ENCODE assay signal across 9 mouse cellular contexts in genomic region chr8:45381075-45381962, GRCm38 (mm10). TPM values are rescaled to one million over a fixed set of nuclear protein-coding genes. Genes with fewer than 3 reads are reported as not detected.
DNase-seq lines count a peak whose midpoint lies in the region; ATAC-seq lines count a peak whose summit lies in the region.
"Had no signal": no experiment of that assay in that cellular context is flagged by ENCODE, and none has a peak within 500 bp of the region (broad histone marks: within the 10 kb centered on the region; RNA-seq: fewer than 3 reads in every experiment).

No protein-coding gene starts in this region.

- H3K4me1 ChIP-seq in limb, embryonic 15.5 days = peaks cover 9% of the 10 kb centered on the region
- peaks cover 10% of the 10 kb centered on the region for H3K4me1 ChIP-seq in stomach, embryonic 16.5 days (ENCODE audit: control insufficient read depth, insufficient read depth, low read length)

- DNase-seq in cerebellum, adult 18-20 months = no peak
- DNase-seq in right cerebral cortex, postnatal 14 days = peak; percentile 11
- DNase-seq in right cerebral cortex, postnatal 36 days (ENCODE audit: low spot score in 2 of 2) = no peak
- no peak for DNase-seq in layer of hippocampus, adult 11-12 months (ENCODE audit: low spot score)
- no peak for DNase-seq in frontal cortex, postnatal 25 days (ENCODE audit: low spot score in 2 of 2)

- no peak overlapping the region for H3K27ac ChIP-seq in limb, embryonic 15.5 days
- no peak overlapping the region for H3K27ac ChIP-seq in stomach, embryonic 16.5 days (ENCODE audit: low read length)

- WGBS in limb, embryonic 15.5 days = 3% methylated on average over 38 of the region's 38 CpGs
- WGBS in stomach, embryonic 16.5 days = 3% methylated on average over 38 of the region's 38 CpGs

- no peak overlapping the region for H3K9ac ChIP-seq in limb, embryonic 15.5 days
- H3K9ac ChIP-seq in stomach, embryonic 16.5 days (ENCODE audit: low read length) = peak overlapping the region; percentile 58

- H3K27me3 ChIP-seq in limb, embryonic 15.5 days = peaks cover 17% of the 10 kb centered on the region
- H3K27me3 ChIP-seq in stomach, embryonic 16.5 days (ENCODE audit: control insufficient read depth, insufficient read depth, low read length) = no peaks in the 10 kb centered on the region

- H3K4me3 ChIP-seq in limb, embryonic 15.5 days = peak overlapping the region; percentile 32
- H3K4me3 ChIP-seq in stomach, embryonic 16.5 days (replicated peaks; ENCODE audit: low read length) = peak overlapping the region; percentile 46
- H3K4me3 ChIP-seq: myocyte had no signal

- peak; percentile 49; the same call in 1 of the 2 replicates for ATAC-seq in cerebellum, adult (ENCODE audit: insufficient number of reproducible peaks, low FRiP score, low TSS enrichment)
- no peak for ATAC-seq in limb, embryonic 15.5 days (ENCODE audit: insufficient number of reproducible peaks, low FRiP score, low TSS enrichment, low read depth)
- peak; percentile 68 for ATAC-seq in stomach, embryonic 16.5 days (ENCODE audit: insufficient read depth, low FRiP score)

- no peaks in the 10 kb centered on the region for H3K36me3 ChIP-seq in limb, embryonic 15.5 days
- no peaks in the 10 kb centered on the region for H3K36me3 ChIP-seq in stomach, embryonic 16.5 days (ENCODE audit: control insufficient read depth, insufficient read depth, low read length)

- no peaks in the 10 kb centered on the region for H3K9me3 ChIP-seq in limb, embryonic 15.5 days
- H3K9me3 ChIP-seq in stomach, embryonic 16.5 days (replicated peaks; ENCODE audit: control insufficient read depth, low read length) = no peaks in the 10 kb centered on the region

- H3K4me2 ChIP-seq in limb, embryonic 15.5 days = peak overlapping the region; percentile 60
- peak overlapping the region; percentile 78 for H3K4me2 ChIP-seq in stomach, embryonic 16.5 days (ENCODE audit: low read depth, low read length)

RNA-seq across cellular contexts. Expression of gene Fam149a, which starts 0.8 kb away (rescaled TPM):
- polyA plus RNA-seq in limb, embryonic 15.5 days (2015; fragmentation: Nextera tagmentation; extraction: Ambion mirVana) = 11.5 and 11.8 TPM in 2 replicates
- polyA plus RNA-seq in stomach, embryonic 16.5 days (2015; fragmentation: Nextera tagmentation; extraction: Ambion mirVana) = 15.2 and 16.7 TPM in 2 replicates

RNA-seq across cellular contexts. Expression of gene Tlr3, which starts 29.6 kb away (rescaled TPM):
- 1.0 and 1.2 TPM in 2 replicates for polyA plus RNA-seq in limb, embryonic 15.5 days (2015; fragmentation: Nextera tagmentation; extraction: Ambion mirVana)
- polyA plus RNA-seq in stomach, embryonic 16.5 days (2015; fragmentation: Nextera tagmentation; extraction: Ambion mirVana) = 3.3 and 3.9 TPM in 2 replicates

RNA-seq across cellular contexts. Expression of gene Cyp4v3, which starts 48.3 kb away (rescaled TPM):
- 1.2 and 1.3 TPM in 2 replicates for polyA plus RNA-seq in limb, embryonic 15.5 days (2015; fragmentation: Nextera tagmentation; extraction: Ambion mirVana)
- polyA plus RNA-seq in stomach, embryonic 16.5 days (2015; fragmentation: Nextera tagmentation; extraction: Ambion mirVana) = 5.6 and 5.7 TPM in 2 replicates
